Mouse (Mus musculus) kidney, adult 2 months (tissue): Measurements from ENCODE around the gene C87499. TPM values are rescaled to one million over a fixed set of nuclear protein-coding genes. Genes with fewer than 3 reads are reported as not detected.

Experiments used
- DNase-seq: peaks from one replicate; pipeline ENCODE4 v3.0.0; 2021
- H3K27ac ChIP-seq: fragments of 200-500 bp; 2 replicates; pipeline ENCODE4 v1.5.1; 2012; ENCODE audit warnings: low read depth, low read length, control low read depth, inconsistent platforms; ENCODE audit not compliant: insufficient read depth
- H3K27me3 ChIP-seq: fragments of 200-500 bp; replicated peaks from 2 replicates; pipeline ENCODE4 v1.6.1; 2012; ENCODE audit warnings: mild to moderate bottlenecking, moderate library complexity, low read length, inconsistent platforms; ENCODE audit not compliant: control insufficient read depth, insufficient read depth
- H3K36me3 ChIP-seq: fragments of 200-500 bp; 2 replicates; pipeline ENCODE4 v1.6.1; 2012; ENCODE audit warnings: mild to moderate bottlenecking, moderate library complexity, low read length, inconsistent platforms; ENCODE audit not compliant: control insufficient read depth, insufficient read depth
- H3K4me1 ChIP-seq: fragments of 200-500 bp; 2 replicates; pipeline ENCODE4 v1.6.1; 2011; ENCODE audit warnings: low read length; ENCODE audit not compliant: control insufficient read depth, insufficient read depth
- H3K4me3 ChIP-seq: fragments of 200-500 bp; 2 replicates; pipeline ENCODE4 v1.5.1; 2011; ENCODE audit warnings: mild to moderate bottlenecking, low read depth, low read length, control low read depth; ENCODE audit not compliant: insufficient read depth
- CTCF ChIP-seq: fragments of 200-500 bp; conservative IDR thresholded peaks from 2 replicates; pipeline ENCODE4 v1.5.1; 2011; ENCODE audit warnings: low read depth, mild to moderate bottlenecking, control low read depth, low read length, moderate library complexity, mixed read lengths; ENCODE audit not compliant: insufficient read depth, insufficient read length
- POLR2A ChIP-seq: fragments of 200-500 bp; IDR thresholded peaks from one replicate; pipeline ENCODE4 v1.6.1; 2011; ENCODE audit warnings: low read depth, low read length, control low read depth
- WGBS: fragments of 180-500 bp; shearing (Covaris S2); methylation state at CpG from one replicate; pipeline ENCODE4 v1.1.7; 2018; 5-methylcytosine and 5-hydroxymethylcytosine counted together
- polyA plus RNA-seq: library from polyadenylated mRNA; depleted of rRNA; stranded (reverse); fragments of >200 nt; gene quantifications from 2 replicates; pipeline ENCODE4 v1.2.3, GENCODE M21; 2012; rRNA removed

The C87499 gene
- polyA plus RNA-seq, 1 experiment, result not detected

- WGBS, result 50% methylated on average over 2 of the region's 2 CpGs
- no peaks in the 10 kb centered on the region for H3K4me1 ChIP-seq
- H3K4me3 ChIP-seq, result no peak within 1 kb of the TSS
- no peaks in the 10 kb centered on the region for H3K27me3 ChIP-seq
- TF ChIP-seq CTCF (no peak), POLR2A (no peak)
- DNase-seq, result no peak
- no peaks in the 10 kb centered on the region for H3K36me3 ChIP-seq
- H3K27ac ChIP-seq, result no peak within 1 kb of the TSS
Observed at GRCm38 (mm10) chr4:88644359-88644758, 10.1 kb upstream of the C87499 start, which contains the start of gene Ifna13. Ifna13 (minus strand) TSS chr4:88644459.

GRCm38 (mm10) chr4:88642526-88642925, 8.3 kb upstream of the C87499 start:
- Histone ChIP-seq H3K27ac (no peak overlapping the region), H3K4me3 (no peak overlapping the region), H3K4me1 (no peaks in the 10 kb centered on the region), H3K36me3 (no peaks in the 10 kb centered on the region), H3K27me3 (no peaks in the 10 kb centered on the region)
- WGBS, result 7% methylated on average over 2 of the region's 2 CpGs
- no peak for TF ChIP-seq CTCF
- no peak for TF ChIP-seq POLR2A
- DNase-seq, result no peak

- Histone ChIP-seq H3K4me3 (peak overlapping the region; percentile 74), H3K27ac (0 out of 2 replicates have a peak overlapping the region, but pooled peaks have one; percentile 27), H3K36me3 (no peaks in the 10 kb centered on the region), H3K4me1 (no peaks in the 10 kb centered on the region), H3K27me3 (no peaks in the 10 kb centered on the region)
- WGBS, result 9% methylated on average over 11 of the region's 11 CpGs
- peak; percentile 95 for DNase-seq
- TF ChIP-seq POLR2A, result no peak
- peak; percentile 85 for TF ChIP-seq CTCF
Observed at GRCm38 (mm10) chr4:88641077-88641831, 7.0 kb upstream of the C87499 start.

- WGBS, result 20% methylated on average over 8 of the region's 8 CpGs
- no peaks in the 10 kb centered on the region for H3K4me1 ChIP-seq
Observed at GRCm38 (mm10) chr4:88640704-88641076, 6.5 kb upstream of the C87499 start.

GRCm38 (mm10) chr4:88603276-88603675, 30.9 kb downstream of the C87499 start, which contains the start of gene Ifna12:
Ifna12 (minus strand) TSS chr4:88603376.
- H3K4me3 ChIP-seq, result no peak within 1 kb of the TSS
- H3K27ac ChIP-seq, result no peak within 1 kb of the TSS
- no peak for TF ChIP-seq POLR2A
- TF ChIP-seq CTCF, result no peak

More at GRCm38 (mm10) chr4:88640704-88641076, 6.5 kb upstream of the C87499 start:
- H3K27ac ChIP-seq, result peak overlapping the region; percentile 27; the same call in 1 of the 2 replicates
- peak overlapping the region; percentile 74 for H3K4me3 ChIP-seq
- no peak for TF ChIP-seq CTCF
- no peak for TF ChIP-seq POLR2A
- no peaks in the 10 kb centered on the region for H3K36me3 ChIP-seq
- no peak for DNase-seq
- H3K27me3 ChIP-seq, result no peaks in the 10 kb centered on the region

GRCm38 (mm10) chr4:88592285-88592684, 41.9 kb downstream of the C87499 start, which contains the start of gene Ifna9:
Ifna9 (minus strand) TSS chr4:88592385.
- WGBS, result 86% methylated on average over 1 of the region's 1 CpGs
- TF ChIP-seq CTCF (no peak), POLR2A (no peak)
- H3K4me3 ChIP-seq, result no peak within 1 kb of the TSS

More at GRCm38 (mm10) chr4:88603276-88603675, 30.9 kb downstream of the C87499 start, which contains the start of gene Ifna12:
- Histone ChIP-seq H3K27me3 (no peaks in the 10 kb centered on the region; the same call in 1 of the 2 replicates), H3K4me1 (peaks cover 3% of the 10 kb centered on the region; the same call in 1 of the 2 replicates), H3K36me3 (no peaks in the 10 kb centered on the region)
- DNase-seq, result no peak

More at GRCm38 (mm10) chr4:88592285-88592684, 41.9 kb downstream of the C87499 start, which contains the start of gene Ifna9:
- no peaks in the 10 kb centered on the region for H3K36me3 ChIP-seq
- no peak for DNase-seq
- no peaks in the 10 kb centered on the region for H3K27me3 ChIP-seq
- no peak within 1 kb of the TSS for H3K27ac ChIP-seq
- H3K4me1 ChIP-seq, result no peaks in the 10 kb centered on the region

Other genes starting within 250 kb of the C87499 start
- 2.8 and 3.7 TPM in 2 replicates for gene Hacd4, start 195.5 kb downstream of the C87499 start, polyA plus RNA-seq
- gene Ifnb1, start 111.6 kb downstream of the C87499 start, polyA plus RNA-seq, result not detected in 2 replicates
- not detected in 2 replicates for gene Ifna15, start 76.2 kb downstream of the C87499 start, polyA plus RNA-seq
- gene Ifna14, start 62.6 kb downstream of the C87499 start, polyA plus RNA-seq, result not detected in 2 replicates
- not detected in 2 replicates for gene Ifna9, start 42.0 kb downstream of the C87499 start, polyA plus RNA-seq
- not detected in 2 replicates for gene Ifna12, start 31.0 kb downstream of the C87499 start, polyA plus RNA-seq
- gene Ifna13, start 10.0 kb upstream of the C87499 start, polyA plus RNA-seq, result not detected in 2 replicates
- gene Ifna16, start 42.5 kb upstream of the C87499 start, polyA plus RNA-seq, result not detected in 2 replicates
- gene Ifna2, start 49.5 kb upstream of the C87499 start, polyA plus RNA-seq, result not detected in 2 replicates
- gene Ifnab, start 56.9 kb upstream of the C87499 start, polyA plus RNA-seq, result not detected in 2 replicates
- gene Gm26566, start 87.4 kb upstream of the C87499 start, polyA plus RNA-seq, result 0.26 and 0.34 TPM in 2 replicates
- 18.1 and 19.2 TPM in 2 replicates for gene Klhl9, start 88.1 kb upstream of the C87499 start, polyA plus RNA-seq
- gene Gm13271, start 120.5 kb upstream of the C87499 start, polyA plus RNA-seq, result not detected in 2 replicates
- gene Gm13283, start 125.7 kb upstream of the C87499 start, polyA plus RNA-seq, result 0.10 TPM in 1 of 2 replicates, not detected in the other
- not detected in 2 replicates for gene Gm13290, start 139.4 kb upstream of the C87499 start, polyA plus RNA-seq
- not detected in 2 replicates for gene Gm13289, start 142.5 kb upstream of the C87499 start, polyA plus RNA-seq
- not detected in 2 replicates for gene Gm13272, start 145.4 kb upstream of the C87499 start, polyA plus RNA-seq
- gene Ifnz, start 147.7 kb upstream of the C87499 start, polyA plus RNA-seq, result 0.08 TPM in 1 of 2 replicates, not detected in the other
- not detected in 2 replicates for gene Gm13276, start 151.3 kb upstream of the C87499 start, polyA plus RNA-seq
- gene Gm13277, start 154.2 kb upstream of the C87499 start, polyA plus RNA-seq, result not detected in 2 replicates
- not detected in 2 replicates for gene Gm13278, start 157.1 kb upstream of the C87499 start, polyA plus RNA-seq
- not detected in 2 replicates for gene Gm13275, start 160.1 kb upstream of the C87499 start, polyA plus RNA-seq
- not detected in 2 replicates for gene Gm13279, start 163.0 kb upstream of the C87499 start, polyA plus RNA-seq
- not detected in 2 replicates for gene Gm13285, start 165.3 kb upstream of the C87499 start, polyA plus RNA-seq
- not detected in 2 replicates for gene Gm13287, start 168.8 kb upstream of the C87499 start, polyA plus RNA-seq
- gene Gm13288, start 171.1 kb upstream of the C87499 start, polyA plus RNA-seq, result not detected in 2 replicates
- not detected in 2 replicates for gene Ifna7, start 181.8 kb upstream of the C87499 start, polyA plus RNA-seq
- gene Ifna11, start 185.5 kb upstream of the C87499 start, polyA plus RNA-seq, result not detected in 2 replicates
- gene Ifna6, start 193.0 kb upstream of the C87499 start, polyA plus RNA-seq, result not detected in 2 replicates
- not detected in 2 replicates for gene Ifna5, start 201.1 kb upstream of the C87499 start, polyA plus RNA-seq
- not detected in 2 replicates for gene Ifna4, start 207.4 kb upstream of the C87499 start, polyA plus RNA-seq
- not detected in 2 replicates for gene Ifna1, start 215.7 kb upstream of the C87499 start, polyA plus RNA-seq
- not detected in 2 replicates for gene Ifne, start 245.8 kb upstream of the C87499 start, polyA plus RNA-seq